Mouse (Mus musculus) forebrain, embryonic 15.5 days (tissue): ENCODE measurements around the gene Pigm. TPM values are rescaled to one million over a fixed set of nuclear protein-coding genes. Genes with fewer than 3 reads are reported as not detected.

Source experiments
- ATAC-seq: fragments of 200-750 bp; cut with Nextera tagmentation; replicated peaks from 2 replicates; pipeline ENCODE4 v1.8.0; 2017; ENCODE audit warnings: mild to moderate bottlenecking, moderate TSS enrichment, moderate library complexity
- H3K27ac ChIP-seq: fragments of 300-500 bp; sonication (generic); replicated peaks from 2 replicates; pipeline ENCODE4 v1.5.1; 2015; ENCODE audit warnings: mild to moderate bottlenecking, inconsistent platforms
- H3K27me3 ChIP-seq: fragments of 300-500 bp; sonication (generic); 2 replicates; pipeline ENCODE4 v1.6.1; 2015; ENCODE audit warnings: inconsistent platforms
- H3K36me3 ChIP-seq: fragments of 300-500 bp; sonication (generic); 2 replicates; pipeline ENCODE4 v1.6.1; 2015; ENCODE audit warnings: mild to moderate bottlenecking, inconsistent platforms
- H3K4me1 ChIP-seq: fragments of 300-500 bp; sonication (generic); 2 replicates; pipeline ENCODE4 v1.6.1; 2015; ENCODE audit warnings: inconsistent platforms
- H3K4me2 ChIP-seq: fragments of 300-500 bp; sonication (generic); replicated peaks from 2 replicates; pipeline ENCODE4 v1.6.1; 2015; ENCODE audit warnings: mild to moderate bottlenecking, inconsistent platforms
- H3K4me3 ChIP-seq: fragments of 300-500 bp; sonication (generic); 2 replicates; pipeline ENCODE4 v1.5.1; 2015; ENCODE audit warnings: mild to moderate bottlenecking, inconsistent platforms
- H3K9ac ChIP-seq: fragments of 300-500 bp; sonication (generic); replicated peaks from 2 replicates; pipeline ENCODE4 v1.6.1; 2015; ENCODE audit warnings: mild to moderate bottlenecking, inconsistent platforms
- H3K9me3 ChIP-seq: fragments of 300-500 bp; sonication (generic); 2 replicates; pipeline ENCODE4 v1.6.1; 2016; ENCODE audit warnings: inconsistent platforms
- WGBS: fragments of 180-500 bp; shearing (Covaris S2); methylation state at CpG from one replicate; pipeline ENCODE4 v1.1.7; 2015; ENCODE audit warnings: mixed read lengths; 5-methylcytosine and 5-hydroxymethylcytosine counted together
- polyA plus RNA-seq: library from polyadenylated mRNA; unstranded; fragments of >200 nt; fragmentation: Nextera tagmentation; extraction: Ambion mirVana; gene quantifications from 2 replicates; pipeline ENCODE4 v1.2.1, GENCODE M21; 2015

Pigm gene
- polyA plus RNA-seq, 1 experiment from 2014 or later: 4.7 TPM

- Histone ChIP-seq H3K27me3 (no peaks in the 10 kb centered on the region), H3K27ac (0 out of 2 replicates have a peak overlapping the region, but pooled peaks have one; percentile 11), H3K4me2 (no peak overlapping the region), H3K9ac (no peak overlapping the region), H3K36me3 (no peaks in the 10 kb centered on the region), H3K4me3 (no peak overlapping the region), H3K4me1 (peaks cover 9% of the 10 kb centered on the region), H3K9me3 (no peaks in the 10 kb centered on the region)
- peak; percentile 49; the same call in 1 of the 2 replicates for ATAC-seq
- WGBS: 61% methylated on average over 2 of the region's 2 CpGs
Observed at GRCm38 (mm10) chr1:172392643-172393170, 16.4 kb downstream of the Pigm start.

- no peaks in the 10 kb centered on the region for H3K9me3 ChIP-seq
- H3K9ac ChIP-seq: no peak overlapping the region
- H3K36me3 ChIP-seq: no peaks in the 10 kb centered on the region
- H3K27ac ChIP-seq: no peak overlapping the region
- H3K4me2 ChIP-seq: no peak overlapping the region
- no peak overlapping the region for H3K4me3 ChIP-seq
- WGBS: 28% methylated on average over 8 of the region's 8 CpGs
- ATAC-seq: no peak
- peaks cover 9% of the 10 kb centered on the region for H3K4me1 ChIP-seq
- H3K27me3 ChIP-seq: no peaks in the 10 kb centered on the region
Observed at GRCm38 (mm10) chr1:172393739-172394138, 17.4 kb downstream of the Pigm start.

GRCm38 (mm10) chr1:172396996-172397752, 20.8 kb downstream of the Pigm start:
- Histone ChIP-seq H3K4me1 (peaks cover 4% of the 10 kb centered on the region), H3K36me3 (no peaks in the 10 kb centered on the region), H3K4me2 (no peak overlapping the region), H3K27ac (no peak overlapping the region), H3K9ac (no peak overlapping the region), H3K9me3 (no peaks in the 10 kb centered on the region), H3K4me3 (no peak overlapping the region), H3K27me3 (no peaks in the 10 kb centered on the region)
- 65% methylated on average over 9 of the region's 9 CpGs for WGBS
- no peak for ATAC-seq

- H3K9me3 ChIP-seq: no peaks in the 10 kb centered on the region
- no peak overlapping the region for H3K27ac ChIP-seq
- peaks cover 3% of the 10 kb centered on the region; the same call in 1 of the 2 replicates for H3K27me3 ChIP-seq
- WGBS: 51% methylated on average over 16 of the region's 16 CpGs
- no peaks in the 10 kb centered on the region for H3K4me1 ChIP-seq
- no peaks in the 10 kb centered on the region for H3K36me3 ChIP-seq
- H3K9ac ChIP-seq: no peak overlapping the region
- ATAC-seq: no peak
- no peak overlapping the region for H3K4me3 ChIP-seq
- H3K4me2 ChIP-seq: no peak overlapping the region
Observed at GRCm38 (mm10) chr1:172406077-172406706, 29.8 kb downstream of the Pigm start.

GRCm38 (mm10) chr1:172408996-172409395, 32.6 kb downstream of the Pigm start:
- no peak overlapping the region for H3K4me3 ChIP-seq
- no peaks in the 10 kb centered on the region for H3K9me3 ChIP-seq
- no peaks in the 10 kb centered on the region for H3K36me3 ChIP-seq
- H3K9ac ChIP-seq: no peak overlapping the region
- peaks cover 3% of the 10 kb centered on the region; the same call in 1 of the 2 replicates for H3K27me3 ChIP-seq
- no peak for ATAC-seq
- 8% methylated on average over 6 of the region's 6 CpGs for whole genome bisulfite sequencing
- no peak overlapping the region for H3K4me2 ChIP-seq
- H3K4me1 ChIP-seq: no peaks in the 10 kb centered on the region
- H3K27ac ChIP-seq: no peak overlapping the region

GRCm38 (mm10) chr1:172409431-172409830, 33.1 kb downstream of the Pigm start:
- H3K9me3 ChIP-seq: no peaks in the 10 kb centered on the region
- no peak overlapping the region for H3K4me3 ChIP-seq
- H3K4me2 ChIP-seq: no peak overlapping the region
- no peaks in the 10 kb centered on the region for H3K36me3 ChIP-seq
- H3K27me3 ChIP-seq: peaks cover 3% of the 10 kb centered on the region; the same call in 1 of the 2 replicates
- no peak overlapping the region for H3K27ac ChIP-seq
- no peak overlapping the region for H3K9ac ChIP-seq
- no peaks in the 10 kb centered on the region for H3K4me1 ChIP-seq
- WGBS: 11% methylated on average over 5 of the region's 5 CpGs
- ATAC-seq: 0 out of 2 replicates have a peak, but pooled peaks have one; percentile 35

- Histone ChIP-seq H3K36me3 (no peaks in the 10 kb centered on the region), H3K4me2 (no peak overlapping the region), H3K4me1 (no peaks in the 10 kb centered on the region), H3K27me3 (peaks cover 3% of the 10 kb centered on the region; the same call in 1 of the 2 replicates), H3K9ac (no peak overlapping the region), H3K9me3 (no peaks in the 10 kb centered on the region), H3K27ac (no peak overlapping the region), H3K4me3 (no peak overlapping the region)
- WGBS: 8% methylated on average over 4 of the region's 4 CpGs
- no peak for ATAC-seq
Observed at GRCm38 (mm10) chr1:172410806-172411205, 34.5 kb downstream of the Pigm start.

- Histone ChIP-seq H3K4me3 (no peak overlapping the region), H3K9me3 (no peaks in the 10 kb centered on the region), H3K4me1 (no peaks in the 10 kb centered on the region), H3K27ac (no peak overlapping the region), H3K4me2 (no peak overlapping the region), H3K9ac (no peak overlapping the region), H3K36me3 (no peaks in the 10 kb centered on the region), H3K27me3 (peaks cover 3% of the 10 kb centered on the region; the same call in 1 of the 2 replicates)
- ATAC-seq: peak; percentile 88
- 1% methylated on average over 5 of the region's 5 CpGs for WGBS
Observed at GRCm38 (mm10) chr1:172412204-172412603, 35.9 kb downstream of the Pigm start.

- H3K4me1 ChIP-seq: no peaks in the 10 kb centered on the region
- ATAC-seq: no peak
- H3K27ac ChIP-seq: no peak overlapping the region
- WGBS: 79% methylated on average over 4 of the region's 4 CpGs
- H3K4me2 ChIP-seq: no peak overlapping the region
- no peaks in the 10 kb centered on the region for H3K27me3 ChIP-seq
- no peak overlapping the region for H3K4me3 ChIP-seq
- no peaks in the 10 kb centered on the region for H3K9me3 ChIP-seq
- H3K9ac ChIP-seq: no peak overlapping the region
- H3K36me3 ChIP-seq: no peaks in the 10 kb centered on the region
Observed at GRCm38 (mm10) chr1:172413491-172414230, 37.3 kb downstream of the Pigm start.

GRCm38 (mm10) chr1:172414231-172414585, 37.9 kb downstream of the Pigm start:
- Histone ChIP-seq H3K27me3 (no peaks in the 10 kb centered on the region), H3K4me1 (no peaks in the 10 kb centered on the region), H3K27ac (no peak overlapping the region), H3K9ac (no peak overlapping the region), H3K36me3 (no peaks in the 10 kb centered on the region), H3K4me3 (no peak overlapping the region), H3K4me2 (no peak overlapping the region), H3K9me3 (no peaks in the 10 kb centered on the region)
- ATAC-seq: no peak
- WGBS: 87% methylated on average over 6 of the region's 6 CpGs

GRCm38 (mm10) chr1:172415061-172415460, 38.7 kb downstream of the Pigm start:
- H3K9me3 ChIP-seq: no peaks in the 10 kb centered on the region
- no peak overlapping the region for H3K27ac ChIP-seq
- no peak overlapping the region for H3K4me3 ChIP-seq
- H3K9ac ChIP-seq: no peak overlapping the region
- 82% methylated on average over 7 of the region's 7 CpGs for WGBS
- no peak for ATAC-seq
- no peaks in the 10 kb centered on the region for H3K36me3 ChIP-seq
- no peaks in the 10 kb centered on the region for H3K4me1 ChIP-seq
- H3K27me3 ChIP-seq: no peaks in the 10 kb centered on the region
- no peak overlapping the region for H3K4me2 ChIP-seq

- Histone ChIP-seq H3K4me2 (no peak overlapping the region), H3K27me3 (no peaks in the 10 kb centered on the region), H3K4me1 (no peaks in the 10 kb centered on the region), H3K4me3 (no peak overlapping the region), H3K9me3 (no peaks in the 10 kb centered on the region), H3K27ac (no peak overlapping the region), H3K9ac (no peak overlapping the region), H3K36me3 (no peaks in the 10 kb centered on the region)
- WGBS: 23% methylated on average over 6 of the region's 6 CpGs
- no peak for ATAC-seq
Observed at GRCm38 (mm10) chr1:172418173-172418572, 41.8 kb downstream of the Pigm start.
